Mouse (Mus musculus): ENCODE data around the gene Gm28372. TPM values are rescaled to one million over a fixed set of nuclear protein-coding genes. Genes with fewer than 3 reads are reported as not detected.

The Gm28372 gene
- polyA plus RNA-seq, 3 experiments from 2014 or later = not detected

- peak; percentile 60 for ATAC-seq
Observed at GRCm38 (mm10) chr2:130411558-130412495, 6.8 kb downstream of the Gm28372 start.

GRCm38 (mm10) chr2:130412775-130413174 lies 7.7 kb downstream of the Gm28372 start:
- no peak for ATAC-seq

GRCm38 (mm10) chr2:130414094-130414856 lies 9.2 kb downstream of the Gm28372 start:
- no peak for ATAC-seq

- no peak for ATAC-seq
Observed at GRCm38 (mm10) chr2:130421781-130422620, 17.0 kb downstream of the Gm28372 start.

GRCm38 (mm10) chr2:130423397-130424125 lies 18.5 kb downstream of the Gm28372 start:
- peak; percentile 59 for ATAC-seq

- ATAC-seq = peak; percentile 93
Observed at GRCm38 (mm10) chr2:130424126-130424853, 19.3 kb downstream of the Gm28372 start, which contains the start of the genes Vps16 and Pced1a. Gene Vps16, plus strand, starts transcription at chr2:130424339. Gene Pced1a, minus strand, starts transcription at chr2:130424701.

- no peak for ATAC-seq
Observed at GRCm38 (mm10) chr2:130425112-130425511, 20.1 kb downstream of the Gm28372 start.

GRCm38 (mm10) chr2:130429851-130430250 lies 24.8 kb downstream of the Gm28372 start:
- ATAC-seq = no peak

GRCm38 (mm10) chr2:130430484-130430883 lies 25.4 kb downstream of the Gm28372 start:
- ATAC-seq = no peak

- ATAC-seq = no peak
Observed at GRCm38 (mm10) chr2:130432157-130432556, 27.1 kb downstream of the Gm28372 start.

GRCm38 (mm10) chr2:130433152-130433551 lies 28.1 kb downstream of the Gm28372 start:
- ATAC-seq = no peak

- no peak for ATAC-seq
Observed at GRCm38 (mm10) chr2:130436769-130437168, 31.7 kb downstream of the Gm28372 start.

GRCm38 (mm10) chr2:130438861-130439260 lies 33.8 kb downstream of the Gm28372 start:
- ATAC-seq = no peak

GRCm38 (mm10) chr2:130439840-130440480 lies 34.9 kb downstream of the Gm28372 start:
- no peak for ATAC-seq

GRCm38 (mm10) chr2:130442162-130442561 lies 37.1 kb downstream of the Gm28372 start:
- ATAC-seq = no peak

GRCm38 (mm10) chr2:130448449-130448848 lies 43.4 kb downstream of the Gm28372 start:
- no peak for ATAC-seq

GRCm38 (mm10) chr2:130449021-130449793 lies 44.2 kb downstream of the Gm28372 start:
- no peak for ATAC-seq

- peak; percentile 93 for ATAC-seq
Observed at GRCm38 (mm10) chr2:130449794-130450433, 44.9 kb downstream of the Gm28372 start, which contains the start of gene Ptpra. Gene Ptpra, plus strand, starts transcription at chr2:130450278.

- ATAC-seq = peak; percentile 69
Observed at GRCm38 (mm10) chr2:130450434-130450796, 45.4 kb downstream of the Gm28372 start.
